Mouse (Mus musculus) left cerebral cortex, postnatal 25 days (tissue): ENCODE data around the gene Mmgt2. TPM values are rescaled to one million over a fixed set of nuclear protein-coding genes. Genes with fewer than 3 reads are reported as not detected.
A peak's percentile ranks its signal among the peaks of the same experiment; 100 is the strongest.

Experiments
- DNase-seq, 2 experiments: peaks; one replicate each; pipeline ENCODE4 v3.0.0; 2022; ENCODE audit warnings: low spot score in 2 of 2, mixed read lengths in 1 of 2
- intact Hi-C: fragments of 180-260 bp; cut with DNase I; formaldehyde crosslinking; loops from one replicate; pipeline ENCODE4 v1.15.1; 2025
- total RNA-seq, 2 experiments: library from RNA; stranded (reverse); gene quantifications; 2 replicates each; pipeline ENCODE4 v1.2.3; 2021

Mmgt2 gene
- total RNA-seq, 2 experiments from 2014 or later = 18.4 to 20.2 TPM

DNA sequence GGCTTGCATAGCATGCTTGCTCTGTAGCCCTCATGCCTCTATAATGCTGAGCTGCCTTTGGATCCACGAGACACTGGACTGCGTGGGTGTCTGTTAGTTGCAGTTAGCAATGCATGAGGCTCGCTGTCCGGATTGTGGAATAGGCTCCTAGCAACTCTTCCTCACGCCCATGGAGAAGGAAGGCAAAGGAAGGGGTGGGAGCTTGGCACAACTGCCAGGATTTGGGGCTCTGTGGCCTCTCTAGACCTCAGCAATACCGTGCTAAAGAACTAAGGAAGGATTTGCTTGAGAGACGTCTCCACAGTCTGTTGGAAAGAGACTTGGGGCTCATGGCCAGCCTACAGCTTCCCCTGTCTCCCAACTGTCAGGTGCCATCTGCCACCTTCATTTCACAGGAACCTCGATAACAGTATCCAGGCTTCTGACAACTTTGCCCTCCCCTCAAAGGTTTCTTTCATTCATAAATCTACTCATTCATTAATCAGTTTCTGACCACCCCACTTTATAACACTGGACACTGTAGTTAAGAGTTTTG lies 33.5 kb upstream of the Mmgt2 start:
- DNase-seq = no peak

GRCm38 (mm10) chr11:62615456-62615855 lies 33.0 kb upstream of the Mmgt2 start:
- intact Hi-C loops = no loop called here
- DNase-seq = no peak

More for the DNA sequence above, 33.5 kb upstream of the Mmgt2 start:
- intact Hi-C loops = no loop called here

- DNase-seq = no peak
- intact Hi-C loops = no loop called here
Measured at GRCm38 (mm10) chr11:62621079-62621478, 27.4 kb upstream of the Mmgt2 start.

GRCm38 (mm10) chr11:62621586-62622283 lies 26.7 kb upstream of the Mmgt2 start:
- DNase-seq = no peak
- intact Hi-C loops = no loop called here

GRCm38 (mm10) chr11:62622850-62623249 lies 25.6 kb upstream of the Mmgt2 start:
- intact Hi-C loops = no loop called here

DNA sequence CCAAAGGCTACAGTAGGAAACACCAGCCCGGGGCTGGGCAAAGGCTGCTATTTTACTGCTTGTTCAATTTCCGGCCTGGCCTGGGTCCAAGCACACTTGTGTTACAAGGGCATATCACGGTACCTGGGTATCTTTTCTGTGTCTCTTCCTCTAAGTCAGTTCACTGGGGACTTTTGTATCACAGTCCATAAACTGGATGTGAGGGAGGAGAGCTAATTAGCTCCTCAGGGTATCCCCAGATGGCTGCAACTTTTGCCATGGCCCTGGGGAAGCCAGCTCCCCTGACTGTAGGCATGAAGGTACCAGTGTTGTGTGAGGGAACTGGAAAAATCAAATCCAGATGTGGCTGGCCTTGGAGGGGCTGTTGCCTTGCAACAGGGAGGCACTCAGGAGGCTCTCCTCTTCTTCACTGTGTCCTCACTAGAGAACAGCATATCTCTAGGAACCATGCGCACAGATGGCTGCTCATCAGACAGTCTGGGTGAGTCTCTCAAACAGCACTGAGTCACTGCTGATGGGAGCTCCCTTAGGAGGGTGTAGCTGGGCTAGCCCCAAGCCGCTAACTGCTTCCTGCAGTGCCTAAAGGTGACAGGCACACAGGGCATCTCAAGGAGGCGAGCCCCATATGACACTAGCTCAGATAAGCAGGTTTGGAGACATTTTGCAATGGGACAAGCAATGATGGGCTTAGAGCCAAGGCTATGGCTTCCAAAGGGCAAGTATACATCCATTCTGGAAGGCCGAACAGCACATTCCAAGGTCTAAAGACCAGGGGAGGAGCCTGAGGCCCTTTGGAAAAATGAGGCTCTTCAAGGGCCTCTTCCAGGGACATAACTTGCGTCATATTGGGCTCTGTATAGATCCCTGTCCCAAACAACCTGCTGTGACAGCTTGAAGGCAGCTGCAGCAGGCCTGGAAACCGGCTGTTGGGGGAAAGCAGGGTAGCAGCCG lies 23.8 kb upstream of the Mmgt2 start:
- peak; percentile 45 to 87 for DNase-seq
- intact Hi-C loops = no loop called here

More at GRCm38 (mm10) chr11:62622850-62623249, 25.6 kb upstream of the Mmgt2 start:
- no peak for DNase-seq

DNA sequence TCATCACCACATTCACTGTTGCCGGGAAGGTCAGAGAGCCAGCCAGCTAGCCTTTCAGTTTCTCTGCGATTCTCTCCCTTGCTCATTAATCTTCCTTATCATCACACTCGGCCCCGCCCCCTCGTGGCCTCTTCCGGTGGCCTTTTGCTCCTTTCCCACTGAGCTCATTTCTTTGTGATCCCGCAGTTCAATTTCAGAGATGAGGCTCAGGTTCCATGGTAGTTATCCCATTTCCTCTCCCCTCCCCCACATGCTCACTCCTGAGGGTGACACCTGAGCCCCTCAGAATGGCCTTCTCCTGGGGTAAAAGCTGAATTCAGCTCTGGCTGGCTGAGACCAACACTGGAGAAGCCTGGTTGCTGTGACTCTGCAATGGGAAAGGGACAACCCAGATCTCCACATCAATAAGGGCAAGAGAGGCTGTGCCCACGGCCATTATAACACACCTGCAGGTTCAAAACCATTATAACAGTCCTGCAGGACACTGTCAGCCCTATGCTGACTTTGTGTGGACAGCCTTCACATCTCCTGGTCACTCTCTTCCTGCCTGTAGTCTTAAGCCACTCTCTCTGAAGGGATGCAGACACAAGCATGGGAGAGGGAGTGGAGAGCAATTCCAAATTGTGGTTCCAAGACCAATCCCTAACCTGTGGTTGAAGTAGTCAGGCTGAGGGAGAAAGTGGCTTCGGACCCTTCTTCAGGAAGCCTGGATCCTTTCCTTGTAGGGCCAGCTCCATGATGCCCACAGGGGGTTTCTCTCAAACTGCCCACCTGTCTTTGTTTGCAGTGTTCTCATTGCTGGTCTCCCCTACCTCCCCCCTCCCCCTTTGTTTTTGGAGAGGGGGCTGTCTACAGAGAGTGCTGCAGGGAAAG lies 18.9 kb upstream of the Mmgt2 start:
- intact Hi-C loops = no loop called here

GRCm38 (mm10) chr11:62630225-62630821 lies 18.1 kb upstream of the Mmgt2 start:
- intact Hi-C loops = no loop called here
- DNase-seq = no peak

More for the DNA sequence above, 18.9 kb upstream of the Mmgt2 start:
- no peak for DNase-seq

DNA sequence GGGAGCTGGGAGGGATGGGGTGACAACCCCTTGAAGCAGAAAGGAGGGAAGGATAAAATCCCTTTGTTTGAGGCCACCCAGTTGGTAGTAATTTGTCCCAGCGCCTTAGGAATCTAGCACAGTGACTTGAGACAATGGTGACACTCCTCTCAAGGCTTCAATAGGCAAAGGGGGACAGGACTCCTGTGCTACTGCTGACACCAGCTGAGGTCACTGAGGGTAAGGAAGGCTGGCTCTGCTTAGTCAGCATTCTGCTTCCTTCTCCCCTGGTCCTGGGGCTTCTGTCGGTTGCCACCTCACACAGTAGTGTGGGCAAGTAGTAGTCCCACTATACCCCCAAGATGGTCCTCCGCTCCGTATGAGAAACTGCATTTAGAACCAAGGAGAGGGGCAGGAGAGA lies 17.3 kb upstream of the Mmgt2 start:
- intact Hi-C loops = no loop called here
- no peak for DNase-seq

- intact Hi-C loops = no loop called here
- DNase-seq = no peak
Measured at GRCm38 (mm10) chr11:62635406-62635805, 13.1 kb upstream of the Mmgt2 start.

GRCm38 (mm10) chr11:62636105-62636839 lies 12.2 kb upstream of the Mmgt2 start:
- intact Hi-C loops = no loop called here
- no peak for DNase-seq

DNA sequence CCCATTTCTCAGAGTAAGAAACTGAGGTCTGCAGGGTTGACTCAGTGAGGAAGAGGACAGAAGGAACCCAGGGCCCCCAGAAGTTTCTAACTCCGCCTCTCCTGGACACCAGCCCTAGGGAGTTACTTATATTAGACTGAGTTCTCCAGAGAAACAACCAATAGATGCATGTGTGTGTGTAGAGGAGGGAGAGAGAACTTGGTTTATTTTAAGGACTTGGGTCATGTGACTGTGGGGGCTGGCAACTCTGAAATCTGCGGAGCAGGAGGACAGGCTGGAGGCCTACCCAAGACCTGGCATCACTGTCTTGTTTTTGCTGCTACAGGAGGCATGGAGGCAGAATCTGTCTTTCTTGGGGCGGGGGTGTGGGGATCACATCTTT lies 11.6 kb upstream of the Mmgt2 start:
- peak; percentile 55 to 92 for DNase-seq
- intact Hi-C loops = no loop called here

DNA sequence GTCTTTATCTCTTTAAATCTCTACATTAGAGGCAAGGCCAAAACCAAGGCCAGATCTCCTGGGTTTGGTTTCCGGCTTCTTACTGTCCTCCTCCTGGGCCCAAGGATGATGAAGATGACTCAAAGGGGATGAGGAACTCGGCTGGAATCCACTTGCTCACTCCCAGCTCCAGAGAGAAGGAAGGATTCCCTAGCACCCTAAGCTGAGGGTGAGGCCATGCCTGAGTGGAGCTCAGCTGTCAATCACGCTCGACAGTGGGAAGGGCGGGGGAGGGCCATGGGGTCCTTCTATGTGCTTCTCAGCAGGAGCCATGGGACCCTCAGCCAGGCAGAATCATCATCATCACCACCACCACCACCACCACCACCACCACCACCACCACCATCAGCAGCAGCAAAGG lies 11.1 kb upstream of the Mmgt2 start:
- intact Hi-C loops = no loop called here
- DNase-seq = peak in 1 of 2 experiments; percentile 15

DNA sequence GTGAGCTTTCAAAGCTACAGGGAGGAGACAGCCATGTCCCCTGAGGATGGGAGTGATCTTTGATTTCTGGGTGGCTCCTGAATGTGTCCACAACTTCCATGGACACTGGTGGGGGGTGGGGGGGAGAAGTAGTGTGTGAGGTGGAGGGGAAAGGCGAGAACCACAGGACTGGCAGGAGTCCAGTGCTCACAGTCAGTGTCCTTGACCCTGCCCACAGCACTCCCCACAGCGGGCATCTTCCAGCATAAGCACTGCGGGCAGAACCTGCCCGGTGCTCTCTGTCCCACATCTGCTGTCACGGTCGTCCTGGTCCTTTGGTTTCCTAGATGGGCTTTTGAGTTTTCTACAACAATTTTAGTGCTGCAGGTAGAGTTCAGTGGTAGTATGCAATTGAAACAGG lies 10.7 kb upstream of the Mmgt2 start:
- intact Hi-C loops = no loop called here
- no peak for DNase-seq

DNA sequence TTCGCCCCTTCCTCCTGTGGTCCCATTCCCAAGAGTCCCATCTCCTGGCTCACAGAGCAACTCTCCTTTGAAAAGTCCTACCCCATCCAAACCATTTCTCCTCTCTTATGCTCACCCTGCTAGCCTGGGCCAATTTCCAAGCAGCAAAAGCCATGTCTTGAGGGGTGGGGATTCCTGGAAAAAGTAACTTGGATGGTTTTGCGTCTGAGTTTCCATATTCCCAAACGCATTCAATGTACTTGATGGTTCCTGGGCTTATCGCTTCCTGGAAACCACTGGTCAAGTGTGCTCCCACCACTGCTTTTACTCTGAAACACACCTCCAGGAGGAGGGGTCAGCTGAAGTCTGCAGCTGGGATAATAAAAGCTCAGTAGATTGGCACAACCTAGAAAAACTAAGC lies 10.1 kb upstream of the Mmgt2 start:
- DNase-seq = no peak
- intact Hi-C loops = no loop called here

DNA sequence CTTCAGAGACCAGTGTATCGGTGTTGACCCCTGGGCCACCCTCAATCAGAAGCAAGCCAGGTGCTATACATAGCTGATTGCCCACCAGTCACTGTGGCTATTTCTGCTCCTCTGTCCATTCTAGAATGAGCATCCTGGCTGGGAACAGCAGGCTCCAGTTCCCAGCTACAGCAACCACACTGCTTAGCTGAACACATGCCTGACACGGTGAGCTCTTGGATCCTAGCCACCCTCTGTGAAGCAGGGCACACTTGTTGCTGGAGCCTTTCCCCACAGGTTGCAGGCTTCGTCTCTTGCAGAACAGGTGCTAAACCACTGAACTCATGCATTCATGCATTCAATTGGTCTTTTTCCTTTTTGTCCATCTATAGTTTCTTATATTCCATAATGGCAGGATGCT lies 8.1 kb upstream of the Mmgt2 start:
- no peak for DNase-seq
- intact Hi-C loops = no loop called here

- intact Hi-C loops = no loop called here
- no peak for DNase-seq
Measured at GRCm38 (mm10) chr11:62642023-62642844, 6.2 kb upstream of the Mmgt2 start.
